Mouse (Mus musculus) layer of hippocampus, adult 2 months (tissue): ENCODE measurements around the gene Lyrm4. TPM values are rescaled to one million over a fixed set of nuclear protein-coding genes. Genes with fewer than 3 reads are reported as not detected.

Source experiments
- DNase-seq, 2 experiments: peaks; one replicate each; pipeline ENCODE4 v3.0.0; 2022; ENCODE audit warnings: low spot score in 2 of 2
- H3K27ac ChIP-seq: fragments of 200-600 bp; 2 replicates; pipeline ENCODE4 v1.8.1; 2022
- H3K4me3 ChIP-seq: fragments of 200-600 bp; 2 replicates; pipeline ENCODE4 v1.8.1; 2022; ENCODE audit warnings: mild to moderate bottlenecking
- CTCF ChIP-seq: fragments of 200-600 bp; conservative IDR thresholded peaks from 2 replicates; pipeline ENCODE4 v1.8.1; 2022; ENCODE audit warnings: antibody characterized with exemption, mild to moderate bottlenecking, moderate library complexity
- long read RNA-seq, 2 experiments: library from polyadenylated mRNA; stranded (forward); transcript quantifications; one replicate each; pipeline ENCODE4 v2.0.0; 2021; ENCODE audit warnings: borderline mapping rate in 2 of 2
- total RNA-seq, 2 experiments: library from RNA; stranded (reverse); gene quantifications; 2 replicates each; pipeline ENCODE4 v1.2.3; 2021

Gene Lyrm4
- 10 to 100 TPM; 19.6 to 20.2 TPM for total RNA-seq
- long read RNA-seq, experiment 1, transcript Lyrm4-201 (3 exons, 2,086 nt) = major isoform, 12 of 32 reads
- long read RNA-seq, experiment 1, partial matches to known transcripts = 0 of 32 reads
- long read RNA-seq, experiment 1, other reads (novel, unspliced or antisense) = 20 of 32 reads
- long read RNA-seq, experiment 2, transcript Lyrm4-201 (3 exons, 2,086 nt) = major isoform, 16 of 36 reads
- long read RNA-seq, experiment 2, partial matches to known transcripts = 1 of 36 reads
- long read RNA-seq, experiment 2, other reads (novel, unspliced or antisense) = 19 of 36 reads

GRCm38 (mm10) chr13:36117143-36118014 is at the start of gene Lyrm4, which contains the start of gene Fars2:
Lyrm4 (minus strand) TSS chr13:36117526.
Fars2 (plus strand) TSS chr13:36117412.
- TF ChIP-seq CTCF = peak; percentile 33

GRCm38 (mm10) chr13:36163898-36164297 is 46.6 kb upstream of the Lyrm4 start:
- no peak for DNase-seq
- TF ChIP-seq CTCF = no peak

More at GRCm38 (mm10) chr13:36117143-36118014, at the start of gene Lyrm4, which contains the start of gene Fars2:
- Histone ChIP-seq H3K27ac (peak within 1 kb of the TSS; percentile 99), H3K4me3 (peak within 1 kb of the TSS; percentile 90)
- peak; percentile 93 to 95 for DNase-seq

GRCm38 (mm10) chr13:36163411-36163810 is 46.1 kb upstream of the Lyrm4 start:
- Histone ChIP-seq H3K27ac (no peak overlapping the region), H3K4me3 (no peak overlapping the region)
- no peak for TF ChIP-seq CTCF
- no peak for DNase-seq

More at GRCm38 (mm10) chr13:36163898-36164297, 46.6 kb upstream of the Lyrm4 start:
- Histone ChIP-seq H3K27ac (no peak overlapping the region), H3K4me3 (no peak overlapping the region)

- no peak for TF ChIP-seq CTCF
- Histone ChIP-seq H3K4me3 (no peak overlapping the region), H3K27ac (0 out of 2 replicates have a peak overlapping the region, but pooled peaks have one; percentile 32)
- DNase-seq = no peak
Observed at GRCm38 (mm10) chr13:36156340-36156931, 39.1 kb upstream of the Lyrm4 start.

DNA sequence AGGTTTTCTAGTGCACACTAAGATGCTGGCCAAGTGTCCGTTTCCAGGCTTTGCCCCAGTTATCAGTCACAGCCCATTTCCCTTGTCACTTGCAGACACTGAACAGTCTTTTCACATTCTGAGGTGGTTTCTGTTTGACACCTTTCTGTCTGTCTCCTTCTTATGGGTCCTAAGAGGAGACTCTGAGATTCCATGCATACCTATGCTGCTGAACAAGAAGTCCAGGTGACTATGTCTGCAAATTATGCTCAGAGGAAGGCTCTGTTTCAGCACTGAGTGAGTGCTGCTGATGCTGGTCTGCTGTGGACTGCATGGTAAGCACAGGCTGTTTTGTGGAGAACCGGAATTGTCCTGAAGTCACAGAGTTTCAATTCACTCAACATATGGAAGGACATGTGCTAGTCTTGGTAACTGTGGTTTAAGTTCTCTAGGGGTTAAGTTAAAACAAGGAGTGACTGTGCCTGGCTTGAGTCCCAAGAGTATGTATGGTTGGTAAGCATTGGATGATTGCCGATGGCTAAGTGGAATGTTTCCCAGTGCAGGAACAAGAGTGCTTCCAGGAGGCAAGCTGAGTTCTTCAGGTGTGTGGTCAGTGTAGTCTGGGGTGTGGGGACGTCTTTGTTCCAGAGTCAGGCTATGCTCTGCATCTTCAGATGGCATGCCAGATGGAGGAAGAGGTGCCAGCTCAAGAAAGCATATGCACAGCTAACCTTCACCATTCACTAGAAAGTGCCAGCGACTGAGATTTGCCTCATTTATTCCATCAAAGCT is 35.6 kb upstream of the Lyrm4 start:
- no peak for DNase-seq
- no peak overlapping the region for H3K4me3 ChIP-seq
- H3K27ac ChIP-seq = no peak overlapping the region
- TF ChIP-seq CTCF = no peak

DNA sequence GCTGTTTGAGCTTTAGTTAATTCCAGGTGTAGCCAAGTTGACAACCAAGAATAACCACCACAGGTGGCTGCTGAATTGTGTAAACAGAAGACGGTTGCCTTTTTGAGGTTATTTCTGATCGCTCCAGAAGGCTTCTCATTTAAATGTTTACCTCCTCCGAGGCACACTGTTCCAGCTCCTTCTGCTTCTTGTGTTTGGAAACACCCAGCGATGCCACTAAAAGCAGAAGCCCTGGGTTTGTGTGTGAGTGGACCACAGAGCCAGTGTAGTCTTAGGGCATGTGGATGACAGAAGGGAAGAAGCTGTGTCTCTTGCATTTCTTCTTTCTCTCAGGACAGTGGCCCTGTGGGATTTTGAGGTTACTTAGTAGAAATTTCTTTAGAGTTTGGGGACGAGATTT is 32.9 kb upstream of the Lyrm4 start:
- Histone ChIP-seq H3K27ac (no peak overlapping the region), H3K4me3 (no peak overlapping the region)
- no peak for DNase-seq
- no peak for TF ChIP-seq CTCF

- H3K27ac ChIP-seq = peak overlapping the region; percentile 33
- H3K4me3 ChIP-seq = no peak overlapping the region
- DNase-seq = no peak
- TF ChIP-seq CTCF = no peak
Observed at GRCm38 (mm10) chr13:36149175-36149939, 32.0 kb upstream of the Lyrm4 start.

GRCm38 (mm10) chr13:36145601-36146000 is 28.3 kb upstream of the Lyrm4 start:
- Histone ChIP-seq H3K27ac (no peak overlapping the region), H3K4me3 (no peak overlapping the region)
- no peak for TF ChIP-seq CTCF
- no peak for DNase-seq

GRCm38 (mm10) chr13:36140247-36141016 is 23.1 kb upstream of the Lyrm4 start:
- DNase-seq = no peak
- Histone ChIP-seq H3K4me3 (no peak overlapping the region), H3K27ac (peak overlapping the region; percentile 29)
- no peak for TF ChIP-seq CTCF

DNA sequence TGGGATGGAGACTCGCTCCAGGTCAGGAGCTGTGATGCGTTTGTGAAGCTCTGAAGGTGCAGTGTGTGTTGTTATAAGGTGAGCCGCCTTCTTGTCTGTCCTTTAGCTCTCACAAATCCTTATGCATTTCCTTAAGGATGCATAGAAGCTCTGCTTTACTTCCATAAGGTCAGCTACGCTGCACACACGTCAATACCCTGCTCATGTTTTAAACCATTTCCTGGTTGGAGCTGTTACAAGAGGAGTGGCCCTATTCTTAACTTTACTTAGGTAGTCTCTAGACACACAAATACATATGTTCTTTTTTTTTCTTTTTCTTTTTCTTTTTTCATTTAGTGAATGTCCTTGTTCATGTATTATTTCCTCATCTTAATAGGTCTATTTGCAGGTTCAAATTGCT is 22.4 kb upstream of the Lyrm4 start:
- DNase-seq = no peak
- TF ChIP-seq CTCF = no peak
- H3K27ac ChIP-seq = peak overlapping the region; percentile 29
- H3K4me3 ChIP-seq = no peak overlapping the region
